Mouse (Mus musculus) embryonic fibroblast, embryonic 13.5 days (primary cell): ENCODE results near the gene Dlgap5.

ENCODE experiments used
- CTCF ChIP-seq: IDR thresholded peaks from 2 replicates; pipeline ENCODE4 v1.5.1; 2011; ENCODE audit warnings: mild to moderate bottlenecking, control low read depth, low read length, moderate library complexity, borderline replicate concordance; ENCODE audit not compliant: insufficient read depth
- POLR2A ChIP-seq: IDR thresholded peaks from 2 replicates; pipeline ENCODE4 v1.6.1; 2011; ENCODE audit warnings: low read depth, mild to moderate bottlenecking, control low read depth, low read length, moderate library complexity

GRCm38 (mm10) chr14:47421606-47422005, 3.4 kb upstream of the Dlgap5 start:
- TF ChIP-seq CTCF (no peak), POLR2A (no peak)
